In genomic region chr14:121711089-121711826, GRCm38 (mm10) we compare ENCODE assay signal across 20 mouse cellular contexts.
DNase-seq lines count a peak whose midpoint lies in the region; ATAC-seq and TF ChIP-seq lines count a peak whose summit lies in the region.
"Had no signal": no experiment of that assay in that cellular context is flagged by ENCODE, and none has a peak within 500 bp of the region (broad histone marks: within the 10 kb centered on the region; RNA-seq: fewer than 3 reads in every experiment).

No protein-coding gene starts in this region.

- WGBS in lung, postnatal 0 days = 35% methylated on average over 14 of the region's 14 CpGs
- 54% methylated on average over 14 of the region's 14 CpGs for WGBS in liver, embryonic 13.5 days (ENCODE audit: insufficient replicate concordance)

- H3K27ac ChIP-seq in lung, postnatal 0 days (ENCODE audit: low read length) = no peak overlapping the region
- no peak overlapping the region for H3K27ac ChIP-seq in liver, embryonic 13.5 days
- H3K27ac ChIP-seq: hindbrain, postnatal 0 days; kidney, embryonic 15.5 days; limb, embryonic 15.5 days; neural tube, embryonic 12.5 days had no signal

- no peaks in the 10 kb centered on the region for H3K27me3 ChIP-seq in lung, postnatal 0 days (replicated peaks; ENCODE audit: insufficient read depth, low read length)
- no peaks in the 10 kb centered on the region for H3K27me3 ChIP-seq in liver, embryonic 13.5 days
- H3K27me3 ChIP-seq: heart, embryonic 12.5 days; kidney, embryonic 15.5 days; limb, embryonic 15.5 days; neural tube, embryonic 12.5 days had no signal

- no peaks in the 10 kb centered on the region for H3K36me3 ChIP-seq in lung, postnatal 0 days (ENCODE audit: insufficient read depth, low read length)
- no peaks in the 10 kb centered on the region for H3K36me3 ChIP-seq in liver, embryonic 13.5 days
- H3K36me3 ChIP-seq: heart, embryonic 12.5 days; kidney, embryonic 15.5 days; limb, embryonic 15.5 days; neural tube, embryonic 12.5 days had no signal

- TF ChIP-seq EP300 in lung, postnatal 0 days (IDR thresholded peaks at IDR 0.05) = no peak

- 0 out of 2 replicates have a peak, but pooled peaks have one; percentile 10 for ATAC-seq in lung, postnatal 0 days
- ATAC-seq in liver, embryonic 13.5 days (ENCODE audit: low read depth) = peak; percentile 61
- no peak for ATAC-seq in erythroid progenitor cell, adult 5-6 weeks (replicated peaks; ENCODE audit: low FRiP score, poor library complexity, severe bottlenecking)
- ATAC-seq: forebrain, embryonic 16.5 days; hindbrain, postnatal 0 days had no signal

- 0 out of 2 replicates have a peak overlapping the region, but pooled peaks have one; percentile 17 for H3K4me2 ChIP-seq in lung, postnatal 0 days (replicated peaks; ENCODE audit: low read depth, low read length)
- 0 out of 2 replicates have a peak overlapping the region, but pooled peaks have one; percentile 3 for H3K4me2 ChIP-seq in liver, embryonic 13.5 days
- H3K4me2 ChIP-seq: heart, embryonic 12.5 days; kidney, embryonic 15.5 days; limb, embryonic 15.5 days; neural tube, embryonic 12.5 days had no signal

- TF ChIP-seq CTCF in lung, postnatal 0 days (IDR thresholded peaks at IDR 0.05) = no peak

- peak; percentile 37 for DNase-seq in adrenal gland, postnatal 14 days
- DNase-seq in adrenal gland, postnatal 25 days = no peak
- DNase-seq in lung, postnatal 0 days (ENCODE audit: low spot score) = no peak
- no peak for DNase-seq in lung, postnatal 4 days
- DNase-seq in liver, embryonic 13.5 days = no peak
- DNase-seq in kidney, adult 11 months = no peak
- DNase-seq in neural tube, embryonic 10.5 days (ENCODE audit: extremely low spot score, low spot score) = no peak
- DNase-seq: cerebellum, adult 11-12 months; gastrocnemius, postnatal 14 days; heart, postnatal 36 days; lung, postnatal 36 days; midbrain, embryonic 14.5 days; right cerebral cortex, postnatal 25 days had no signal

- H3K9me3 ChIP-seq in lung, postnatal 0 days (ENCODE audit: low read length) = no peaks in the 10 kb centered on the region
- H3K9me3 ChIP-seq in liver, embryonic 13.5 days (replicated peaks) = no peaks in the 10 kb centered on the region
- H3K9me3 ChIP-seq: heart, embryonic 12.5 days; kidney, embryonic 15.5 days; limb, embryonic 15.5 days; neural tube, embryonic 12.5 days had no signal

- H3K9ac ChIP-seq in lung, postnatal 0 days (replicated peaks; ENCODE audit: low read depth) = no peak overlapping the region
- H3K9ac ChIP-seq in liver, embryonic 13.5 days = no peak overlapping the region
- H3K9ac ChIP-seq: heart, embryonic 12.5 days; kidney, embryonic 15.5 days; limb, embryonic 15.5 days; neural tube, embryonic 12.5 days had no signal

- no peak overlapping the region for H3K4me3 ChIP-seq in lung, postnatal 0 days (ENCODE audit: low read depth, low read length)
- no peak overlapping the region for H3K4me3 ChIP-seq in liver, embryonic 13.5 days (replicated peaks)
- H3K4me3 ChIP-seq: heart, embryonic 12.5 days; kidney, embryonic 15.5 days; limb, embryonic 15.5 days; neural tube, embryonic 12.5 days had no signal

- H3K4me1 ChIP-seq in lung, postnatal 0 days (ENCODE audit: insufficient read depth, low read depth, low read length) = 0 out of 2 replicates have a peak, but pooled peaks cover 2% of the 10 kb centered on the region
- peaks cover 16% of the 10 kb centered on the region for H3K4me1 ChIP-seq in liver, embryonic 13.5 days (replicated peaks)
